Mouse (Mus musculus) CH12.LX (cell line): ENCODE results near the gene Cyp2d22. TPM values are rescaled to one million over a fixed set of nuclear protein-coding genes. Genes with fewer than 3 reads are reported as not detected.

Experiments
- DNase-seq: peaks from one replicate; pipeline ENCODE4 v3.0.0-alpha.2; 2013; ENCODE audit errors: extremely low read depth
- H3K27ac ChIP-seq: 2 replicates; pipeline ENCODE4 v1.5.1; 2012; ENCODE audit warnings: low read depth, mild to moderate bottlenecking, control low read depth, moderate library complexity; ENCODE audit not compliant: insufficient read depth
- H3K27me3 ChIP-seq: replicated peaks from 2 replicates; pipeline ENCODE3; 2012; ENCODE audit warnings: inconsistent platforms
- H3K36me3 ChIP-seq, 2 experiments: replicated peaks in 1 of 2; 2 replicates each; pipeline versions ENCODE3 to v1.6.1; 2012; ENCODE audit warnings: inconsistent platforms in 1 of 2, low read length in 1 of 2, mild to moderate bottlenecking in 1 of 2, mixed read lengths in 1 of 2, moderate library complexity in 1 of 2; ENCODE audit not compliant: control insufficient read depth in 1 of 2, insufficient read depth in 1 of 2
- H3K4me1 ChIP-seq, 2 experiments: 2 replicates each; pipeline ENCODE4 v1.6.1; 2012; ENCODE audit warnings: inconsistent platforms in 1 of 2, moderate library complexity in 1 of 2; ENCODE audit not compliant: insufficient read depth in 2 of 2, control insufficient read depth in 1 of 2
- H3K4me2 ChIP-seq: 2 replicates; pipeline ENCODE4 v1.6.1; 2012; ENCODE audit warnings: low read depth, mild to moderate bottlenecking, control low read depth; ENCODE audit not compliant: poor library complexity, insufficient read depth, severe bottlenecking
- H3K4me3 ChIP-seq, 3 experiments: fragments of 150-350 bp in 1 of 3; sonication (generic) in 1 of 3; replicated peaks in 1 of 3; 2 replicates each; pipeline versions ENCODE3 to v1.5.1; 2011 to 2012; ENCODE audit warnings: low read depth in 2 of 3, low read length in 2 of 3, mild to moderate bottlenecking in 2 of 3, moderate library complexity in 2 of 3, control low read depth in 1 of 3, improper control_type of control experiment in 1 of 3, inconsistent platforms in 1 of 3, mixed read lengths in 1 of 3; ENCODE audit not compliant: poor library complexity in 1 of 3
- H3K79me2 ChIP-seq: replicated peaks from 2 replicates; pipeline ENCODE4 v1.6.1; 2012; ENCODE audit warnings: mild to moderate bottlenecking, moderate library complexity; ENCODE audit not compliant: control insufficient read depth, poor library complexity, insufficient read depth, severe bottlenecking; ENCODE audit errors: extremely low read depth
- H3K9ac ChIP-seq: 2 replicates; pipeline ENCODE4 v1.6.1; 2012; ENCODE audit warnings: low read depth, mild to moderate bottlenecking, control low read depth, moderate library complexity; ENCODE audit not compliant: insufficient read depth
- H3K9me3 ChIP-seq: replicated peaks from 2 replicates; pipeline ENCODE3; 2012; ENCODE audit warnings: low read length, inconsistent platforms, mixed read lengths
- BHLHE40 ChIP-seq: IDR thresholded peaks from 2 replicates; pipeline ENCODE4 v1.6.1; 2011; ENCODE audit warnings: mild to moderate bottlenecking, low read depth, low read length, improper control_type of control experiment
- ETS1 ChIP-seq: conservative IDR thresholded peaks from 2 replicates; pipeline ENCODE4 v1.6.1; 2012; ENCODE audit warnings: low read depth, mild to moderate bottlenecking, inconsistent platforms, low read length, improper control_type of control experiment, moderate library complexity
- JUND ChIP-seq: conservative IDR thresholded peaks from 2 replicates; pipeline ENCODE4 v1.6.1; 2011; ENCODE audit warnings: low read depth, low read length, improper control_type of control experiment
- MAFK ChIP-seq: IDR thresholded peaks from 2 replicates; pipeline ENCODE4 v1.6.1; 2011; ENCODE audit warnings: low read length, improper control_type of control experiment; ENCODE audit not compliant: insufficient replicate concordance
- MXI1 ChIP-seq: IDR thresholded peaks from 2 replicates; pipeline ENCODE4 v1.6.1; 2011; ENCODE audit warnings: mild to moderate bottlenecking, low read depth, low read length, improper control_type of control experiment
- NELFE ChIP-seq: IDR thresholded peaks from 2 replicates; pipeline ENCODE4 v1.6.1; 2011; ENCODE audit warnings: low read depth, low read length, improper control_type of control experiment
- PAX5 ChIP-seq: IDR thresholded peaks from 2 replicates; pipeline ENCODE4 v1.6.1; 2012; ENCODE audit warnings: low read length, inconsistent platforms, mixed read lengths
- RAD21 ChIP-seq: IDR thresholded peaks from 2 replicates; pipeline ENCODE4 v1.6.1; 2011; ENCODE audit warnings: low read depth, mild to moderate bottlenecking, low read length, improper control_type of control experiment, moderate library complexity
- RCOR1 ChIP-seq: conservative IDR thresholded peaks from 2 replicates; pipeline ENCODE4 v1.6.1; 2012; ENCODE audit warnings: low read depth, mild to moderate bottlenecking, inconsistent platforms, low read length, improper control_type of control experiment
- SMC3 ChIP-seq: IDR thresholded peaks from 2 replicates; pipeline ENCODE4 v1.6.1; 2011; ENCODE audit warnings: low read depth, low read length, improper control_type of control experiment
- UBTF ChIP-seq: IDR thresholded peaks from 2 replicates; pipeline ENCODE4 v1.6.1; 2012; ENCODE audit warnings: low read depth, mild to moderate bottlenecking, inconsistent platforms, low read length, improper control_type of control experiment, moderate library complexity
- USF2 ChIP-seq: conservative IDR thresholded peaks from 2 replicates; pipeline ENCODE4 v1.6.1; 2011; ENCODE audit warnings: low read depth, low read length, improper control_type of control experiment
- ZC3H11A ChIP-seq: IDR thresholded peaks from 2 replicates; pipeline ENCODE4 v1.6.1; 2012; ENCODE audit warnings: low read depth, mild to moderate bottlenecking, inconsistent platforms, low read length, improper control_type of control experiment
- ZKSCAN1 ChIP-seq: IDR thresholded peaks from 2 replicates; pipeline ENCODE4 v1.6.1; 2012; ENCODE audit warnings: low read depth, inconsistent platforms, low read length, improper control_type of control experiment, borderline replicate concordance
- ZMIZ1 ChIP-seq: IDR thresholded peaks from 2 replicates; pipeline ENCODE4 v1.6.1; 2012; ENCODE audit warnings: low read depth, mild to moderate bottlenecking, inconsistent platforms, low read length, improper control_type of control experiment
- dilution Hi-C: fragments of 300-500 bp; cut with MboI; formaldehyde crosslinking; loops from 2 replicates; pipeline ENCODE4 v1.14.3; 2020; ENCODE audit warnings: low sequenced_read_pairs; ENCODE audit not compliant: extremely low pct_unique_long_range_greater_than_20kb, extremely low pct_ligation_motif_present
- in situ Hi-C: fragments of 300-500 bp; cut with MboI; formaldehyde crosslinking; loops from 3 replicates; pipeline ENCODE4 v1.14.3; 2019; ENCODE audit warnings: low sequenced_read_pairs, low pct_ligation_motif_present, low pct_unique_long_range_greater_than_20kb, mixed read lengths
- polyA plus RNA-seq: library from polyadenylated mRNA; unstranded; fragments of >175 nt; gene quantifications from 2 replicates; pipeline ENCODE4 v1.2.1, GENCODE M21; 2012; ENCODE audit warnings: low read depth; ENCODE audit not compliant: insufficient read length
- total RNA-seq, 2 experiments: library from RNA; depleted of rRNA; stranded (reverse); fragments of 300-350 nt in 1 of 2; fragments of >200 nt in 1 of 2; gene quantifications; 2 replicates each; pipeline ENCODE4 v1.2.3; 2012 to 2014

The Cyp2d22 gene
- total and polyA plus RNA-seq, 3 experiments = 0.21 to 0.24 TPM; not detected in 1

DNA sequence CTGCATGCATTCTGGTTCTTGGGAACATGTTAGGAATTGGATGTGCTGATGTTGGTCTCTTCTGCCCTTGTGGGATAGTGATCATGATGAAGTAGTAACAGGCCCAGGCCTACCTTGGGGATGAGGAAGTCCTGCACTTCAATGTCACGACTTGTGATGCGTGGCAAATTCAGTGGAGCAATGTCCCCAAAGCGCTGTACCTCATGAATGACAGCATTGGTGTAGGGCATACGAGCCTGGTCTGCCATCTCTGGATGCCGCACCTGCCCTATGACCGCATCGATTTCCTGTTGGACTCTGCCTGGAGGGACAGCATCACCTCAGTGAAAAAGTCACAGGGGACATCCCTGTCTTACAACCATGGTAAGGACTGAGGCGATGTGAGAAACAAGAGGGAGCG is 23.5 kb upstream of the Cyp2d22 start:
- Histone ChIP-seq H3K4me3 (no peak overlapping the region), H3K4me1 (peaks cover 9 to 10% of the 10 kb centered on the region in 2 experiments; a peak in 3 of 4 replicates), H3K9ac (no peak overlapping the region), H3K27me3 (peaks cover 51% of the 10 kb centered on the region), H3K9me3 (no peaks in the 10 kb centered on the region), H3K27ac (no peak overlapping the region), H3K36me3 (no peaks in the 10 kb centered on the region), H3K79me2 (no peaks in the 10 kb centered on the region), H3K4me2 (no peak overlapping the region)
- in situ Hi-C loops (no loop called here), dilution Hi-C loops (no loop called here)
- no peak for DNase-seq
- TF ChIP-seq JUND (no peak), RCOR1 (no peak), USF2 (no peak), ETS1 (no peak)

DNA sequence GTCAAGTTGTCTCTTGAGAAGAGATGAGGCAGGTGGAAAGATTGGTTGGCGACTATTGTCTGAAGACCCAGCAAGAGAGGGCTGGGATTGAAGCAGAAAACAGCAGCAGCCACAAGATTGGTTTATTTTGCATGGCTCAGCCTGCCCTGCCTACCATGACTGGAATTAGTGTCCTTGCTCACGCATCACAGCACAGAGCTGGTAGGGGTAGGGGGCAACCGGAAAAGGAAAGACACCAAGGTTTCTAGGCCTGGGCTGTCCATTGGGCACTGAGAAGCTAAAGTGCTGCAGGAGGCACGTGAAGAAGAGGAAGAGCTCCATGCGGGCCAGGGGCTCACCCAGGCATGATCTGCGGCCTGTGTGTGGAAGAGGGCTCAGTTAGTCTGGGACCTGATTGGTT is 22.7 kb upstream of the Cyp2d22 start:
- DNase-seq = no peak
- dilution Hi-C loops = no loop called here
- Histone ChIP-seq H3K36me3 (no peaks in the 10 kb centered on the region), H3K4me3 (no peak overlapping the region), H3K27ac (no peak overlapping the region), H3K9ac (no peak overlapping the region), H3K9me3 (no peaks in the 10 kb centered on the region), H3K27me3 (peaks cover 49% of the 10 kb centered on the region), H3K4me1 (peaks cover 8 to 9% of the 10 kb centered on the region in 2 experiments; a peak in 2 of 4 replicates), H3K79me2 (no peaks in the 10 kb centered on the region), H3K4me2 (no peak overlapping the region)
- TF ChIP-seq SMC3 (no peak), MXI1 (no peak)
- in situ Hi-C loops = no loop called here

DNA sequence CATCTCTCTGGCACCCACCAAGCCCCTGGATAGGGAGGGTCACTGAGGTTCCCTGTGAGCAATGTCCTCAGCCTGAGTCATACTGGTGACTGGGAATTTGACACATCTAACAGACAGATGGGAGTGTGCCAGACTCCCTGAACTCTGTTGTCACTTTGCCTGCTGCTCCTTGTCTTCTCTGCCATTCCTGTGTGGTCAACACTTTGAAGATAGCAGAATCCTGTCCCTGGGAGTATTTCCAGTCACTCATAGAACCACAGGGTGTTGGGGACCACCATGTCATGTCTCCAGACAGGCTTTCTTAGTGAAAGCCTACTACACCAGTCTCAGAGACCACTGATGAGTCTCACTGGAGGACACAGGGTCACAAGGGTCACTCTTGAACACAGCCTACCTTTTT is 22.0 kb upstream of the Cyp2d22 start:
- Histone ChIP-seq H3K4me2 (no peak overlapping the region), H3K9me3 (no peaks in the 10 kb centered on the region), H3K4me1 (peaks cover 1 to 2% of the 10 kb centered on the region in 2 experiments; a peak in 2 of 4 replicates), H3K27me3 (peaks cover 43% of the 10 kb centered on the region), H3K9ac (no peak overlapping the region), H3K4me3 (no peak overlapping the region), H3K36me3 (no peaks in the 10 kb centered on the region), H3K27ac (no peak overlapping the region), H3K79me2 (no peaks in the 10 kb centered on the region)
- dilution Hi-C loops (no loop called here), in situ Hi-C loops (no loop called here)
- TF ChIP-seq MXI1 (no peak), UBTF (no peak), BHLHE40 (no peak), NELFE (no peak), ZC3H11A (no peak), RCOR1 (no peak), ZMIZ1 (no peak), ZKSCAN1 (no peak), RAD21 (no peak), MAFK (no peak), PAX5 (no peak)
- DNase-seq = no peak
